Mouse (Mus musculus) heart, embryonic 15.5 days (tissue): ENCODE results near the gene Gm17606. TPM values are rescaled to one million over a fixed set of nuclear protein-coding genes. Genes with fewer than 3 reads are reported as not detected.

Experiments used
- ATAC-seq: fragments of 200-750 bp; cut with Nextera tagmentation; replicated peaks from 2 replicates; pipeline ENCODE4 v1.8.0; 2017; ENCODE audit warnings: low read depth, moderate TSS enrichment; ENCODE audit not compliant: insufficient number of reproducible peaks, insufficient read depth, low FRiP score
- H3K27ac ChIP-seq: fragments of 300-500 bp; sonication (generic); 2 replicates; pipeline ENCODE4 v1.5.1; 2015; ENCODE audit warnings: mild to moderate bottlenecking, inconsistent platforms
- H3K27me3 ChIP-seq: fragments of 300-500 bp; sonication (generic); 2 replicates; pipeline ENCODE4 v1.6.1; 2015; ENCODE audit warnings: inconsistent platforms
- H3K36me3 ChIP-seq: fragments of 300-500 bp; sonication (generic); 2 replicates; pipeline ENCODE4 v1.6.1; 2015; ENCODE audit warnings: mild to moderate bottlenecking, inconsistent platforms
- H3K4me1 ChIP-seq: fragments of 300-500 bp; sonication (generic); replicated peaks from 2 replicates; pipeline ENCODE4 v1.6.1; 2015; ENCODE audit warnings: inconsistent platforms
- H3K4me2 ChIP-seq: fragments of 300-500 bp; sonication (generic); 2 replicates; pipeline ENCODE4 v1.6.1; 2015; ENCODE audit warnings: inconsistent platforms, mild to moderate bottlenecking, moderate library complexity
- H3K4me3 ChIP-seq: fragments of 300-500 bp; sonication (generic); 2 replicates; pipeline ENCODE4 v1.5.1; 2015; ENCODE audit warnings: mild to moderate bottlenecking, inconsistent platforms
- H3K9ac ChIP-seq: fragments of 300-500 bp; sonication (generic); 2 replicates; pipeline ENCODE4 v1.6.1; 2015; ENCODE audit warnings: mild to moderate bottlenecking, inconsistent platforms
- H3K9me3 ChIP-seq: fragments of 300-500 bp; sonication (generic); replicated peaks from 2 replicates; pipeline ENCODE4 v1.6.1; 2016; ENCODE audit warnings: inconsistent platforms
- WGBS: fragments of 180-500 bp; shearing (Covaris S2); methylation state at CpG from one replicate; pipeline ENCODE4 v1.1.7; 2015; ENCODE audit warnings: mixed read lengths; 5-methylcytosine and 5-hydroxymethylcytosine counted together
- polyA plus RNA-seq: library from polyadenylated mRNA; unstranded; fragments of >200 nt; fragmentation: Nextera tagmentation; extraction: Ambion mirVana; gene quantifications from 2 replicates; pipeline ENCODE4 v1.2.1, GENCODE M21; 2015

Gm17606 gene
- polyA plus RNA-seq, 1 experiment from 2014 or later, result not detected

DNA sequence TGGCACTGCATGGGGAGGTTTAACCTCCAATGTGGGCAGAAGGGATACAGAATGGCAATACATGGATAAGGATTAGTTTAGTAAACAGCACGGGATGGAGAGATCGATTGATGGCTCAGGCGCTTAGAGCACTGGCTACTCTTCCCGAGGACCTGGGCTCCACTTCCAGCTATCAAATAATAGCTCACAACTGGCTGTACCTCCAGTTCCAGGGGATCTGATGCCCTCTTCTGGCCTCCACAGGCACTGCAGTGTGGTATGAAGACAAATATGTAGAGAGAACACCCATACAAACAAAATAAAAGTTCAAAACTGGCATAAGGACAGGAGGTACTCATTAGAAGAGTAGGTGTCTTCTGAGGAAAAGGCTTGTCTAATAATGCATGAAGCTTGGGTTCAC lies 28.6 kb downstream of the Gm17606 start:
- Histone ChIP-seq H3K27me3 (no peaks in the 10 kb centered on the region), H3K4me3 (no peak overlapping the region), H3K4me1 (no peaks in the 10 kb centered on the region), H3K27ac (no peak overlapping the region), H3K9ac (no peak overlapping the region), H3K4me2 (no peak overlapping the region), H3K9me3 (no peaks in the 10 kb centered on the region), H3K36me3 (peaks cover 70% of the 10 kb centered on the region)
- WGBS, result 72% methylated on average over 4 of the region's 4 CpGs
- ATAC-seq, result no peak

- H3K36me3 ChIP-seq, result peaks cover 60% of the 10 kb centered on the region
- ATAC-seq, result no peak
These were observed 33.6 kb downstream of the Gm17606 start for GRCm38 (mm10) chr14:54674317-54674716.

GRCm38 (mm10) chr14:54676290-54676689 lies 35.5 kb downstream of the Gm17606 start:
- no peak overlapping the region for H3K27ac ChIP-seq
- H3K4me1 ChIP-seq, result 0 out of 2 replicates have a peak, but pooled peaks cover 3% of the 10 kb centered on the region
- H3K4me3 ChIP-seq, result no peak overlapping the region
- no peak for ATAC-seq
- WGBS, result 84% methylated on average over 5 of the region's 5 CpGs
- 0 out of 2 replicates have a peak overlapping the region, but pooled peaks have one; percentile 14 for H3K9ac ChIP-seq
- no peaks in the 10 kb centered on the region for H3K9me3 ChIP-seq
- peaks cover 59% of the 10 kb centered on the region for H3K36me3 ChIP-seq
- H3K4me2 ChIP-seq, result no peak overlapping the region
- no peaks in the 10 kb centered on the region for H3K27me3 ChIP-seq

More at GRCm38 (mm10) chr14:54674317-54674716, 33.6 kb downstream of the Gm17606 start:
- H3K9ac ChIP-seq, result no peak overlapping the region
- H3K4me2 ChIP-seq, result no peak overlapping the region
- WGBS, result 72% methylated on average over 2 of the region's 2 CpGs
- H3K27me3 ChIP-seq, result no peaks in the 10 kb centered on the region
- no peak overlapping the region for H3K27ac ChIP-seq
- H3K4me1 ChIP-seq, result 0 out of 2 replicates have a peak, but pooled peaks cover 3% of the 10 kb centered on the region
- H3K4me3 ChIP-seq, result no peak overlapping the region
- no peaks in the 10 kb centered on the region for H3K9me3 ChIP-seq

GRCm38 (mm10) chr14:54678657-54679304 lies 38.0 kb downstream of the Gm17606 start:
- 86% methylated on average over 16 of the region's 16 CpGs for WGBS
- Histone ChIP-seq H3K36me3 (peaks cover 51% of the 10 kb centered on the region), H3K27me3 (no peaks in the 10 kb centered on the region)

DNA sequence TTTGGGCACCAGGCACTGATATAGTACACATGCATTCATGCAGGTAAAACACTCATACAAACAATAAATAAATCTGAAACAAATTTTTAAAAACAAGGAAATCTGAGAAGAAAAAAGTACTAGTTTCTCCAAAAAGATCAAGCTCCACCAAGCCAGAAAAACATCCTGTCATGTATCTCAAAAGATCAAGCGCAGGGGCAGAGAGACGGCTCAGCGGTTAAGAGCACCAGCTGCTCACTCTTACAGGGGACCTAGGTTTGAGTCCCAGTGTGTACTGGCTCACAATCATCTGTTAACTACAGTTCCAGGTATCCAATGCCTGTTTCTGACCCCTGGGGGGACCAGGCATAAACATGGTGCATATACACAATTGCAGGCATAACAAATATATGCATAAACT lies 41.6 kb downstream of the Gm17606 start:
- no peak overlapping the region for H3K27ac ChIP-seq
- H3K27me3 ChIP-seq, result no peaks in the 10 kb centered on the region
- no peak overlapping the region for H3K4me3 ChIP-seq
- H3K9ac ChIP-seq, result no peak overlapping the region
- peaks cover 30% of the 10 kb centered on the region for H3K36me3 ChIP-seq
- H3K4me1 ChIP-seq, result peaks cover 17% of the 10 kb centered on the region
- WGBS, result 83% methylated on average over 3 of the region's 3 CpGs
- no peak overlapping the region for H3K4me2 ChIP-seq
- H3K9me3 ChIP-seq, result no peaks in the 10 kb centered on the region
- ATAC-seq, result no peak

More at GRCm38 (mm10) chr14:54678657-54679304, 38.0 kb downstream of the Gm17606 start:
- Histone ChIP-seq H3K9me3 (no peaks in the 10 kb centered on the region), H3K4me3 (no peak overlapping the region), H3K4me2 (no peak overlapping the region), H3K27ac (no peak overlapping the region), H3K4me1 (0 out of 2 replicates have a peak, but pooled peaks cover 10% of the 10 kb centered on the region), H3K9ac (no peak overlapping the region)
- no peak for ATAC-seq

DNA sequence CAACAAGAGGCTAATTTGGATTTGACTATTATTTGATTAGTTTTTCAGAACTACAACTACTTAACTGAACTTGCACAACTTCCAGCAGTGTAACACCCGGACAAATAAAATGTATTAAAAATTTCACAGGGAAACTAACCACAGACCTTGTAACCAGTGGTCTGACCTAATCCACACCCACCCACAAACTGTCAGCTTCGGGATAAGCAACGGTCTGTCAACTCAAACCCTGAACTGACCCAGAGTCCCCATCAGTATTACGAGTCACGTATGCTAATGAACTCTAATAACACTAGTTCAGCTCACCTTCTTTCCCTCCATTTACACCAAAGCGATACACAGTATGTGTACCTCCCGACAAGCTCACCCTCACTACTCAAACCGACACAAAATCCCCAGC lies 44.7 kb downstream of the Gm17606 start:
- peaks cover 28% of the 10 kb centered on the region for H3K4me1 ChIP-seq
- ATAC-seq, result no peak
- no peaks in the 10 kb centered on the region for H3K9me3 ChIP-seq
- peak overlapping the region; percentile 94 for H3K9ac ChIP-seq
- H3K4me3 ChIP-seq, result peak overlapping the region; percentile 78
- H3K36me3 ChIP-seq, result peaks cover 24% of the 10 kb centered on the region
- peak overlapping the region; percentile 66 for H3K4me2 ChIP-seq
- WGBS, result 4% methylated on average over 8 of the region's 8 CpGs
- H3K27me3 ChIP-seq, result no peaks in the 10 kb centered on the region
- H3K27ac ChIP-seq, result peak overlapping the region; percentile 97

- H3K4me1 ChIP-seq, result peaks cover 28% of the 10 kb centered on the region
- H3K4me2 ChIP-seq, result peak within 1 kb of the TSS; percentile 66
- H3K36me3 ChIP-seq, result peaks cover 30% of the 10 kb centered on the region
- WGBS, result under 1% methylated on average over 41 of the region's 41 CpGs
- no peaks in the 10 kb centered on the region for H3K9me3 ChIP-seq
- H3K27me3 ChIP-seq, result no peaks in the 10 kb centered on the region
- H3K27ac ChIP-seq, result peak within 1 kb of the TSS; percentile 97
- peak; percentile 82 for ATAC-seq
- H3K4me3 ChIP-seq, result peak within 1 kb of the TSS; percentile 78
- peak within 1 kb of the TSS; percentile 94 for H3K9ac ChIP-seq
These were observed 45.3 kb downstream of the Gm17606 start, which contains the start of gene 1700123O20Rik for GRCm38 (mm10) chr14:54686063-54686521. TSS of gene 1700123O20Rik (plus strand) at chr14:54686216.

DNA sequence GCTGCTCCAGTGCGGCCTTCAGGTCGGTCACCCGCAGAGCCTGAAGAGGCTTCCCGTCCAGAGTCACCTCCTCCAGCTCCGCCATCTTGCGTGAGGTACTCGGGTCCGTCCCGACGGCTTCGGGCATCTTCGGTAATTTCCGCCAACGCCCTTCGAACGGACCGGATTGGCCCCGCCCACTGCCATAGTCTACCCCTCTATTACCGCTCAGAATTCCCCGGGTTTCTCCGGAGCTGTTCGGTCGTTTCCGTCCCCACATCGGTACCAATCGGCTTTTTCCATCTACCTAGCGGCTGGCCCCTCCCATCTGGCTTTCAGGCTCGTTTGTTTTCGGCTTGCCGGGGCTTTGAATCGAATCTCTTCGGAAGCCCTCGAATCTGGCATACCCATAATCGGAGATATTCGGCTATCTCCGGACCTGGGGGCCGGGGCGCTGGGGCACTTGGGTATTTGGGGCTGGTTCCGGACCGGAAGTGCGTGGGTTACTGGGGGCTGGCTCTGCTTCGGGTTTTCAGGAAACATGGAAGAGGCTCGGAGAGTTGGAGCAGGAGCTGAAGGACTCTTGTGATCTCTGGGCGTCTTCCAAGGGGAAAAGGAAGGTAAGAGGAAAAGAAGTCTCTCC lies 45.9 kb downstream of the Gm17606 start, which contains the start of gene Acin1:
Gene Acin1 (minus strand): TSS at position 410 of the 622 bp plus-strand sequence.
- H3K4me2 ChIP-seq, result peak within 1 kb of the TSS; percentile 66
- H3K9ac ChIP-seq, result peak within 1 kb of the TSS; percentile 94
- peaks cover 30% of the 10 kb centered on the region for H3K36me3 ChIP-seq
- H3K9me3 ChIP-seq, result no peaks in the 10 kb centered on the region
- peak within 1 kb of the TSS; percentile 97 for H3K27ac ChIP-seq
- H3K4me3 ChIP-seq, result peak within 1 kb of the TSS; percentile 78
- WGBS, result 0% methylated on average over 44 of the region's 44 CpGs
- ATAC-seq, result peak; percentile 96
- peaks cover 28% of the 10 kb centered on the region for H3K4me1 ChIP-seq
- H3K27me3 ChIP-seq, result no peaks in the 10 kb centered on the region

- Histone ChIP-seq H3K9me3 (no peaks in the 10 kb centered on the region), H3K27ac (peak overlapping the region; percentile 97), H3K36me3 (peaks cover 30% of the 10 kb centered on the region), H3K4me2 (peak overlapping the region; percentile 63), H3K9ac (peak overlapping the region; percentile 76), H3K27me3 (no peaks in the 10 kb centered on the region), H3K4me1 (peaks cover 28% of the 10 kb centered on the region), H3K4me3 (peak overlapping the region; percentile 78)
- WGBS, result 4% methylated on average over 8 of the region's 8 CpGs
- no peak for ATAC-seq
These were observed 46.5 kb downstream of the Gm17606 start for GRCm38 (mm10) chr14:54687251-54687650.

DNA sequence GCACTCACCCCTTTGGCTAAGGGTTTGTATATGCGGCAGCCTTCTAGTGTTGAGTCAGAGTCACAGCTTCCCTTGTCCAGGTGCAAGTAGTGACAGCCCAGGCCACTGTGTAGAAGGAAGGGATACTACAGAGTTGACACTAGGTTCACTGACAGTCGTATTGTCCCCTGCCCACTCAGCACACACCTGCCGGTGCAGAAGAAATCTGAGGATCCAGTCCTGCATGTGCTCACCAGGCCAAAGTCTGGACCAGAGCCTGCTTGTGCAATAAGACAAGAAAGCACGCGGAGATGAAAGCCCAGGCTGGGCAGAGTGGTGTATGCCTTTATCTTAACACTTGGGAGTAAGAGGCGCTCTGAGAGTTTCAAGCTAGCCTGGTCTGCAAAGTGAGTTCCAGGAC lies 54.3 kb downstream of the Gm17606 start:
- peaks cover 15% of the 10 kb centered on the region for H3K36me3 ChIP-seq
- 52% methylated on average over 6 of the region's 6 CpGs for WGBS
- H3K9ac ChIP-seq, result no peak overlapping the region
- no peaks in the 10 kb centered on the region for H3K9me3 ChIP-seq
- H3K4me2 ChIP-seq, result no peak overlapping the region
- H3K27ac ChIP-seq, result no peak overlapping the region
- no peak overlapping the region for H3K4me3 ChIP-seq
- H3K27me3 ChIP-seq, result no peaks in the 10 kb centered on the region
- ATAC-seq, result no peak
- H3K4me1 ChIP-seq, result no peaks in the 10 kb centered on the region

DNA sequence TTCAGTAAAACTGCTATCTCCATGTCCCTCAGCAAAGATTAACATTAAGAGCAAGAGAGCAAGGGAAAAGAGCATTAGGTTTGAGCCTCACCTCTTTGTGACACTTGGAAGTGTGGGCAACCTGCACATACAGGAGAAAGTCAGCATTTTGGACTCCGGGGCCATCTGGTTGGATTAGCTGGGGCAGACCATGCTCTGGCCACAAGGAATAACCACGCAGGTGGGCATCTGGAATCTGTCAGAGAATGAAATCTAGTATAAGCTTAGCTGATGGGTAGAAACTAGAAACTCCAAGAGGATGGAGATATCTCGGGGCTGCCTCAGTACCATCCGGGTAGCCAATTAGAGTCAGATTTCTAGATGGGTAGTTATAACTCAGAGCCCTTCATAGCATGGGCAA lies 56.0 kb downstream of the Gm17606 start:
- no peaks in the 10 kb centered on the region for H3K9me3 ChIP-seq
- H3K27ac ChIP-seq, result no peak overlapping the region
- no peak overlapping the region for H3K4me2 ChIP-seq
- no peak overlapping the region for H3K9ac ChIP-seq
- H3K36me3 ChIP-seq, result 0 out of 2 replicates have a peak, but pooled peaks cover 5% of the 10 kb centered on the region
- WGBS, result 84% methylated on average over 4 of the region's 4 CpGs
- H3K4me1 ChIP-seq, result peaks cover 6% of the 10 kb centered on the region
- no peak overlapping the region for H3K4me3 ChIP-seq
- ATAC-seq, result no peak
- H3K27me3 ChIP-seq, result no peaks in the 10 kb centered on the region
